Mouse (Mus musculus) MEL (cell line): ENCODE measurements around the gene Sdc1.

Experiments
- CTCF ChIP-seq, 3 experiments: IDR thresholded peaks in 2 of 3; conservative IDR thresholded peaks in 1 of 3; 2 replicates each; pipeline ENCODE4 v1.5.1; 2011 to 2012; ENCODE audit warnings: low read length in 3 of 3, low read depth in 2 of 3, mild to moderate bottlenecking in 2 of 3, improper control_type of control experiment in 1 of 3, inconsistent platforms in 1 of 3, mixed read lengths in 1 of 3, moderate library complexity in 1 of 3; ENCODE audit not compliant: control insufficient read depth in 1 of 3, insufficient read depth in 1 of 3, poor library complexity in 1 of 3, severe bottlenecking in 1 of 3
- ELF1 ChIP-seq: IDR thresholded peaks from 2 replicates; pipeline ENCODE4 v1.6.1; 2014; ENCODE audit warnings: low read depth, mild to moderate bottlenecking, inconsistent platforms, low read length, improper control_type of control experiment, moderate library complexity
- MYC ChIP-seq: IDR thresholded peaks from 2 replicates; pipeline ENCODE4 v1.6.1; 2011; ENCODE audit warnings: low read depth, mild to moderate bottlenecking, low read length, improper control_type of control experiment, moderate library complexity

DNA sequence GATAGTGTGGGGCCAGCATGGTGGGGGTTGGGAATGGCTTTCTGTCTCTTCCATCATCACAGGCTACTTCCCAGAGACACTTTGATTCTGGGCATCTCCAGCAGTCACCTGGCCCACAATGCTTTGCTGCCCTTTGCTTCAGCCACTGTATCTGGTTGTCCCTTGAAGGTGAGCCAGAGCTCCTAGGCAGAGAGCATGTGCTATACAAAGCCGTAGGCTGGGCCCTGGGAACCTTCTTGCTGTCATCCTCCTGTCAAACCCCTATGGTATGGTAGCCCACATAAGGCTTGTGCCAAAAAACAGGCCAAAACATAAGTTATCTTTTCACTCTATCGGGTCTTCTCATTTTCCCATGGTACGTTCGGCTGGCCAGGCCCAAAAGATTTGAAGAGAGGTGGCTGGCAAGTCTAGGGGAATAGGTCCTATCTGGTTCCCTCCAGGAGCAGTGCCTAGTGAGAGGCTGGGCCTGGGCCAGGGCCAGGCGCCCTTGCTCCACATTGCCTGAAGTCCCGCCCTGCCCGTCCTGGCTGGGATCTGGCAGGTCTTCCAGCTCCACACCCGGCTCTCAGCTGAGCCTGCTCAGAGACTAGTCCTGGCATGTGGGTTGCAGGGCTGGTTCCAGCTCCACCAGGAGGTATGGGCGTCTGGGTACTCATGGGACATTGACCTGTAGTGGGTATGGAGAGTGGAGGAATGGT is 10.7 kb downstream of the Sdc1 start:
- TF ChIP-seq CTCF (IDR thresholded peaks at IDR 0.05 in 2 of 3, conservative IDR thresholded peaks at IDR 0.05 in 1 of 3; ENCODE audit: control insufficient read depth in 1 of 3, insufficient read depth in 1 of 3, low read depth in 2 of 3, low read length in 3 of 3, poor library complexity in 1 of 3, severe bottlenecking in 1 of 3) (no peak), ELF1 (no peak), MYC (no peak)
